Mouse (Mus musculus) intestine, embryonic 15.5 days (tissue): ENCODE measurements around the gene Abcg8. TPM values are rescaled to one million over a fixed set of nuclear protein-coding genes. Genes with fewer than 3 reads are reported as not detected.
A peak's percentile ranks its signal among the peaks of the same experiment; 100 is the strongest.

Source experiments
- ATAC-seq: fragments of 200-750 bp; cut with Nextera tagmentation; 2 replicates; pipeline ENCODE4 v1.8.0; 2017; ENCODE audit warnings: moderate TSS enrichment, moderate library complexity
- H3K27ac ChIP-seq: fragments of 300-500 bp; sonication (generic); 2 replicates; pipeline ENCODE4 v1.5.1; 2015; ENCODE audit warnings: mild to moderate bottlenecking, inconsistent platforms
- H3K27me3 ChIP-seq: fragments of 300-500 bp; sonication (generic); replicated peaks from 2 replicates; pipeline ENCODE4 v1.6.1; 2015; ENCODE audit warnings: inconsistent platforms
- H3K36me3 ChIP-seq: fragments of 300-500 bp; sonication (generic); 2 replicates; pipeline ENCODE4 v1.6.1; 2015; ENCODE audit warnings: inconsistent platforms
- H3K4me1 ChIP-seq: fragments of 300-500 bp; sonication (generic); replicated peaks from 2 replicates; pipeline ENCODE4 v1.6.1; 2015; ENCODE audit warnings: inconsistent platforms
- H3K4me2 ChIP-seq: fragments of 300-500 bp; sonication (generic); replicated peaks from 2 replicates; pipeline ENCODE4 v1.6.1; 2015; ENCODE audit warnings: mild to moderate bottlenecking, inconsistent platforms
- H3K4me3 ChIP-seq: fragments of 300-500 bp; sonication (generic); replicated peaks from 2 replicates; pipeline ENCODE4 v1.5.1; 2015; ENCODE audit warnings: inconsistent platforms
- H3K9ac ChIP-seq: fragments of 300-500 bp; sonication (generic); 2 replicates; pipeline ENCODE4 v1.6.1; 2015; ENCODE audit warnings: inconsistent platforms
- H3K9me3 ChIP-seq: fragments of 300-500 bp; sonication (generic); 2 replicates; pipeline ENCODE4 v1.6.1; 2016; ENCODE audit warnings: inconsistent platforms
- WGBS: fragments of 180-500 bp; shearing (Covaris S2); methylation state at CpG from one replicate; pipeline ENCODE4 v1.1.7; 2015; 5-methylcytosine and 5-hydroxymethylcytosine counted together
- polyA plus RNA-seq: library from polyadenylated mRNA; unstranded; fragments of >200 nt; fragmentation: Nextera tagmentation; extraction: Ambion mirVana; gene quantifications from 2 replicates; pipeline ENCODE4 v1.2.1, GENCODE M21; 2015

Abcg8 gene
- polyA plus RNA-seq, 1 experiment from 2014 or later, result 0.30 TPM

- no peaks in the 10 kb centered on the region for H3K9me3 ChIP-seq
- no peak overlapping the region for H3K4me3 ChIP-seq
- H3K27me3 ChIP-seq, result no peaks in the 10 kb centered on the region
- no peaks in the 10 kb centered on the region for H3K36me3 ChIP-seq
- peaks cover 18% of the 10 kb centered on the region for H3K4me1 ChIP-seq
- H3K9ac ChIP-seq, result no peak overlapping the region
- H3K4me2 ChIP-seq, result peak overlapping the region; percentile 44
- ATAC-seq, result peak; percentile 85
- H3K27ac ChIP-seq, result no peak overlapping the region
- 19% methylated on average over 9 of the region's 9 CpGs for WGBS
These were observed 10.4 kb upstream of the Abcg8 start for GRCm38 (mm10) chr17:84665691-84666090.

- ATAC-seq, result no peak
- Histone ChIP-seq H3K4me2 (no peak overlapping the region), H3K9me3 (no peaks in the 10 kb centered on the region), H3K4me3 (no peak overlapping the region), H3K9ac (no peak overlapping the region), H3K4me1 (peaks cover 11% of the 10 kb centered on the region), H3K27ac (no peak overlapping the region), H3K36me3 (no peaks in the 10 kb centered on the region), H3K27me3 (no peaks in the 10 kb centered on the region)
- WGBS, result 82% methylated on average over 3 of the region's 3 CpGs
These were observed 8.3 kb upstream of the Abcg8 start for GRCm38 (mm10) chr17:84667848-84668247.

GRCm38 (mm10) chr17:84672376-84673369, 3.4 kb upstream of the Abcg8 start:
- Histone ChIP-seq H3K27me3 (no peaks in the 10 kb centered on the region), H3K27ac (peak overlapping the region; percentile 79), H3K9me3 (no peaks in the 10 kb centered on the region), H3K9ac (no peak overlapping the region), H3K4me2 (peak overlapping the region; percentile 41), H3K4me3 (no peak overlapping the region), H3K4me1 (peaks cover 18% of the 10 kb centered on the region; the same call in 1 of the 2 replicates), H3K36me3 (no peaks in the 10 kb centered on the region)
- ATAC-seq, result peak; percentile 97
- 46% methylated on average over 16 of the region's 16 CpGs for WGBS

- WGBS, result 54% methylated on average over 7 of the region's 7 CpGs
- Histone ChIP-seq H3K27me3 (no peaks in the 10 kb centered on the region), H3K36me3 (no peaks in the 10 kb centered on the region), H3K9me3 (no peaks in the 10 kb centered on the region), H3K4me1 (peaks cover 18% of the 10 kb centered on the region; the same call in 1 of the 2 replicates), H3K27ac (no peak overlapping the region), H3K4me2 (no peak overlapping the region), H3K4me3 (no peak overlapping the region), H3K9ac (no peak overlapping the region)
- no peak for ATAC-seq
These were observed 2.1 kb upstream of the Abcg8 start for GRCm38 (mm10) chr17:84674048-84674447.

GRCm38 (mm10) chr17:84675204-84675603, 898 bp upstream of the Abcg8 start:
- Histone ChIP-seq H3K4me1 (peaks cover 18% of the 10 kb centered on the region; the same call in 1 of the 2 replicates), H3K36me3 (no peaks in the 10 kb centered on the region), H3K4me3 (no peak overlapping the region), H3K9ac (no peak overlapping the region), H3K9me3 (no peaks in the 10 kb centered on the region), H3K27me3 (no peaks in the 10 kb centered on the region), H3K27ac (no peak overlapping the region), H3K4me2 (no peak overlapping the region)
- WGBS, result 49% methylated on average over 4 of the region's 4 CpGs
- ATAC-seq, result no peak

- ATAC-seq, result no peak
- no peaks in the 10 kb centered on the region for H3K27me3 ChIP-seq
- H3K27ac ChIP-seq, result no peak overlapping the region
- no peak overlapping the region for H3K4me2 ChIP-seq
- no peak overlapping the region for H3K4me3 ChIP-seq
- no peaks in the 10 kb centered on the region for H3K9me3 ChIP-seq
- H3K4me1 ChIP-seq, result peaks cover 19% of the 10 kb centered on the region; the same call in 1 of the 2 replicates
- WGBS, result 83% methylated on average over 11 of the region's 11 CpGs
- no peak overlapping the region for H3K9ac ChIP-seq
- H3K36me3 ChIP-seq, result no peaks in the 10 kb centered on the region
These were observed 1.5 kb downstream of the Abcg8 start for GRCm38 (mm10) chr17:84677595-84677994.

GRCm38 (mm10) chr17:84681670-84682069, 5.6 kb downstream of the Abcg8 start:
- Histone ChIP-seq H3K4me1 (peaks cover 9% of the 10 kb centered on the region), H3K9ac (no peak overlapping the region), H3K4me3 (no peak overlapping the region), H3K36me3 (no peaks in the 10 kb centered on the region), H3K27ac (no peak overlapping the region), H3K9me3 (no peaks in the 10 kb centered on the region), H3K4me2 (no peak overlapping the region), H3K27me3 (no peaks in the 10 kb centered on the region)
- 83% methylated on average over 3 of the region's 3 CpGs for WGBS
- no peak for ATAC-seq

- H3K9me3 ChIP-seq, result no peaks in the 10 kb centered on the region
- H3K9ac ChIP-seq, result no peak within 1 kb of the TSS
- H3K27ac ChIP-seq, result no peak within 1 kb of the TSS
- 66% methylated on average over 18 of the region's 18 CpGs for WGBS
- ATAC-seq, result peak; percentile 61
- peaks cover 9% of the 10 kb centered on the region for H3K4me1 ChIP-seq
- H3K4me3 ChIP-seq, result no peak within 1 kb of the TSS
- H3K4me2 ChIP-seq, result no peak within 1 kb of the TSS
- no peaks in the 10 kb centered on the region for H3K36me3 ChIP-seq
- no peaks in the 10 kb centered on the region for H3K27me3 ChIP-seq
These were observed 6.9 kb downstream of the Abcg8 start, which contains the start of gene Abcg5 for GRCm38 (mm10) chr17:84682734-84683717. Gene Abcg5 (minus strand): TSS chr17:84683011.

- WGBS, result 42% methylated on average over 6 of the region's 6 CpGs
- H3K36me3 ChIP-seq, result no peaks in the 10 kb centered on the region
- no peak overlapping the region for H3K27ac ChIP-seq
- ATAC-seq, result no peak
- no peak overlapping the region for H3K4me2 ChIP-seq
- H3K9me3 ChIP-seq, result no peaks in the 10 kb centered on the region
- no peak overlapping the region for H3K4me3 ChIP-seq
- peaks cover 9% of the 10 kb centered on the region for H3K4me1 ChIP-seq
- no peak overlapping the region for H3K9ac ChIP-seq
- no peaks in the 10 kb centered on the region for H3K27me3 ChIP-seq
These were observed 8.2 kb downstream of the Abcg8 start for GRCm38 (mm10) chr17:84684284-84684683.

- H3K4me1 ChIP-seq, result peaks cover 9% of the 10 kb centered on the region
- no peak overlapping the region for H3K4me3 ChIP-seq
- H3K27ac ChIP-seq, result no peak overlapping the region
- no peaks in the 10 kb centered on the region for H3K27me3 ChIP-seq
- no peak overlapping the region for H3K9ac ChIP-seq
- no peak overlapping the region for H3K4me2 ChIP-seq
- 77% methylated on average over 4 of the region's 4 CpGs for WGBS
- H3K36me3 ChIP-seq, result no peaks in the 10 kb centered on the region
- no peaks in the 10 kb centered on the region for H3K9me3 ChIP-seq
- no peak for ATAC-seq
These were observed 9.2 kb downstream of the Abcg8 start for GRCm38 (mm10) chr17:84685286-84685685.

GRCm38 (mm10) chr17:84687994-84688393, 11.9 kb downstream of the Abcg8 start:
- Histone ChIP-seq H3K4me1 (peaks cover 6% of the 10 kb centered on the region), H3K27ac (no peak overlapping the region), H3K4me2 (no peak overlapping the region), H3K4me3 (no peak overlapping the region), H3K9me3 (no peaks in the 10 kb centered on the region), H3K27me3 (no peaks in the 10 kb centered on the region), H3K36me3 (no peaks in the 10 kb centered on the region), H3K9ac (no peak overlapping the region)
- 52% methylated on average over 5 of the region's 5 CpGs for WGBS
- ATAC-seq, result no peak

GRCm38 (mm10) chr17:84688834-84689233, 12.7 kb downstream of the Abcg8 start:
- H3K4me1 ChIP-seq, result peaks cover 6% of the 10 kb centered on the region; the same call in 1 of the 2 replicates
- H3K27me3 ChIP-seq, result no peaks in the 10 kb centered on the region
- no peak overlapping the region for H3K4me2 ChIP-seq
- WGBS, result 88% methylated on average over 11 of the region's 11 CpGs
- H3K9me3 ChIP-seq, result no peaks in the 10 kb centered on the region
- no peak overlapping the region for H3K4me3 ChIP-seq
- no peak overlapping the region for H3K27ac ChIP-seq
- ATAC-seq, result peak; percentile 19; the same call in 1 of the 2 replicates
- no peaks in the 10 kb centered on the region for H3K36me3 ChIP-seq
- H3K9ac ChIP-seq, result no peak overlapping the region
